Mouse (Mus musculus): ENCODE results near the gene Gpx2. TPM values are rescaled to one million over a fixed set of nuclear protein-coding genes. Genes with fewer than 3 reads are reported as not detected.
A peak's percentile ranks its signal among the peaks of the same experiment; 100 is the strongest.

Gpx2 gene
- polyA plus RNA-seq, 1 experiment from 2014 or later: 236 TPM

- Histone ChIP-seq H3K4me3 (ENCODE audit: low read depth, low read length) (peak overlapping the region; percentile 64), H3K36me3 (ENCODE audit: control insufficient read depth, insufficient read depth, low read length) (no peaks in the 10 kb centered on the region), H3K27me3 (ENCODE audit: control insufficient read depth, insufficient read depth, low read length) (0 out of 2 replicates have a peak, but pooled peaks cover 2% of the 10 kb centered on the region), H3K9me3 (ENCODE audit: control insufficient read depth, low read length) (no peaks in the 10 kb centered on the region), H3K27ac (replicated peaks) (peak overlapping the region; percentile 77), H3K4me1 (replicated peaks; ENCODE audit: control insufficient read depth, insufficient read depth) (peaks cover 5% of the 10 kb centered on the region), H3K4me2 (replicated peaks; ENCODE audit: low read depth) (peak overlapping the region; percentile 60), H3K9ac (ENCODE audit: low read length) (peak overlapping the region; percentile 79)
- DNase-seq (ENCODE audit: low spot score) (peak; percentile 97), ATAC-seq (ENCODE audit: low FRiP score, low TSS enrichment) (peak; percentile 99)
- under 1% methylated on average over 43 of the region's 43 CpGs for WGBS
- TF ChIP-seq EP300 (optimal IDR thresholded peaks at IDR 0.05) (no peak), CTCF (IDR thresholded peaks at IDR 0.05; ENCODE audit: low read depth) (peak; percentile 90)
These were observed 41.9 kb upstream of the Gpx2 start for GRCm38 (mm10) chr12:76837101-76837843.

- 0 out of 2 replicates have a peak, but pooled peaks cover 2% of the 10 kb centered on the region for H3K27me3 ChIP-seq (ENCODE audit: control insufficient read depth, insufficient read depth, low read length)
- no peaks in the 10 kb centered on the region for H3K4me1 ChIP-seq (replicated peaks; ENCODE audit: control insufficient read depth, insufficient read depth)
- no peaks in the 10 kb centered on the region for H3K9me3 ChIP-seq (ENCODE audit: control insufficient read depth, low read length)
- H3K9ac ChIP-seq (ENCODE audit: low read length): no peak overlapping the region
- 4% methylated on average over 3 of the region's 3 CpGs for WGBS
- H3K4me2 ChIP-seq (replicated peaks; ENCODE audit: low read depth): no peak overlapping the region
- no peak overlapping the region for H3K27ac ChIP-seq (replicated peaks)
- TF ChIP-seq CTCF (IDR thresholded peaks at IDR 0.05; ENCODE audit: low read depth) (peak; percentile 89), EP300 (optimal IDR thresholded peaks at IDR 0.05) (no peak)
- DNase-seq (ENCODE audit: low spot score): no peak
- no peaks in the 10 kb centered on the region for H3K36me3 ChIP-seq (ENCODE audit: control insufficient read depth, insufficient read depth, low read length)
- no peak for ATAC-seq (ENCODE audit: low FRiP score, low TSS enrichment)
- no peak overlapping the region for H3K4me3 ChIP-seq (ENCODE audit: low read depth, low read length)
These were observed 37.4 kb upstream of the Gpx2 start for GRCm38 (mm10) chr12:76832704-76833103.

GRCm38 (mm10) chr12:76825283-76825682 is 29.9 kb upstream of the Gpx2 start:
- Histone ChIP-seq H3K9ac (ENCODE audit: low read length) (no peak overlapping the region), H3K27me3 (ENCODE audit: control insufficient read depth, insufficient read depth, low read length) (no peaks in the 10 kb centered on the region), H3K4me3 (ENCODE audit: low read depth, low read length) (no peak overlapping the region), H3K9me3 (ENCODE audit: control insufficient read depth, low read length) (no peaks in the 10 kb centered on the region), H3K27ac (replicated peaks) (no peak overlapping the region), H3K4me2 (replicated peaks; ENCODE audit: low read depth) (no peak overlapping the region), H3K4me1 (replicated peaks; ENCODE audit: control insufficient read depth, insufficient read depth) (peaks cover 6% of the 10 kb centered on the region; the same call in 1 of the 2 replicates), H3K36me3 (ENCODE audit: control insufficient read depth, insufficient read depth, low read length) (no peaks in the 10 kb centered on the region)
- no peak for DNase-seq (ENCODE audit: low spot score)
- ATAC-seq (ENCODE audit: low FRiP score, low TSS enrichment): no peak
- TF ChIP-seq CTCF (IDR thresholded peaks at IDR 0.05; ENCODE audit: low read depth) (no peak), EP300 (optimal IDR thresholded peaks at IDR 0.05) (no peak)
- 65% methylated on average over 4 of the region's 4 CpGs for WGBS

- Histone ChIP-seq H3K4me3 (ENCODE audit: low read depth, low read length) (peak within 1 kb of the TSS; percentile 71), H3K9me3 (ENCODE audit: control insufficient read depth, low read length) (no peaks in the 10 kb centered on the region), H3K36me3 (ENCODE audit: control insufficient read depth, insufficient read depth, low read length) (no peaks in the 10 kb centered on the region), H3K27me3 (ENCODE audit: control insufficient read depth, insufficient read depth, low read length) (no peaks in the 10 kb centered on the region), H3K4me1 (replicated peaks; ENCODE audit: control insufficient read depth, insufficient read depth) (peaks cover 9% of the 10 kb centered on the region; the same call in 1 of the 2 replicates), H3K4me2 (replicated peaks; ENCODE audit: low read depth) (peak within 1 kb of the TSS; percentile 95), H3K27ac (replicated peaks) (peak within 1 kb of the TSS; percentile 71), H3K9ac (ENCODE audit: low read length) (peak within 1 kb of the TSS; percentile 79)
- ATAC-seq (ENCODE audit: low FRiP score, low TSS enrichment): 0 out of 2 replicates have a peak, but pooled peaks have one; percentile 1
- 3% methylated on average over 16 of the region's 17 CpGs for WGBS
- no peak for TF ChIP-seq EP300 (optimal IDR thresholded peaks at IDR 0.05)
- no peak for TF ChIP-seq CTCF (IDR thresholded peaks at IDR 0.05; ENCODE audit: low read depth)
- peak; percentile 38 for DNase-seq (ENCODE audit: low spot score)
These were observed 27.3 kb upstream of the Gpx2 start, which contains the start of gene Rab15 for GRCm38 (mm10) chr12:76822651-76823041. Gene Rab15, minus strand, starts transcription at chr12:76822908.

GRCm38 (mm10) chr12:76822002-76822650 is 26.8 kb upstream of the Gpx2 start:
- Histone ChIP-seq H3K4me2 (replicated peaks; ENCODE audit: low read depth) (peak overlapping the region; percentile 95), H3K36me3 (ENCODE audit: control insufficient read depth, insufficient read depth, low read length) (no peaks in the 10 kb centered on the region), H3K4me1 (replicated peaks; ENCODE audit: control insufficient read depth, insufficient read depth) (peaks cover 9% of the 10 kb centered on the region; the same call in 1 of the 2 replicates), H3K4me3 (ENCODE audit: low read depth, low read length) (peak overlapping the region; percentile 71), H3K9ac (ENCODE audit: low read length) (peak overlapping the region; percentile 79), H3K27ac (replicated peaks) (peak overlapping the region; percentile 71), H3K27me3 (ENCODE audit: control insufficient read depth, insufficient read depth, low read length) (no peaks in the 10 kb centered on the region), H3K9me3 (ENCODE audit: control insufficient read depth, low read length) (no peaks in the 10 kb centered on the region)
- DNase-seq (ENCODE audit: low spot score) (peak; percentile 60), ATAC-seq (ENCODE audit: low FRiP score, low TSS enrichment) (peak; percentile 36)
- WGBS: under 1% methylated on average over 45 of the region's 66 CpGs
- no peak for TF ChIP-seq EP300 (optimal IDR thresholded peaks at IDR 0.05)
- TF ChIP-seq CTCF (IDR thresholded peaks at IDR 0.05; ENCODE audit: low read depth): peak; percentile 23

Data from stomach, postnatal 0 days (tissue).